Mouse (Mus musculus): Measurements from ENCODE around the gene Sfrp4.
"Not testable (repeated sequence)": the region's sequence is repeated elsewhere in the genome, so short reads cannot be mapped to it uniquely, and the experiment has no call there.

The Sfrp4 gene

DNA sequence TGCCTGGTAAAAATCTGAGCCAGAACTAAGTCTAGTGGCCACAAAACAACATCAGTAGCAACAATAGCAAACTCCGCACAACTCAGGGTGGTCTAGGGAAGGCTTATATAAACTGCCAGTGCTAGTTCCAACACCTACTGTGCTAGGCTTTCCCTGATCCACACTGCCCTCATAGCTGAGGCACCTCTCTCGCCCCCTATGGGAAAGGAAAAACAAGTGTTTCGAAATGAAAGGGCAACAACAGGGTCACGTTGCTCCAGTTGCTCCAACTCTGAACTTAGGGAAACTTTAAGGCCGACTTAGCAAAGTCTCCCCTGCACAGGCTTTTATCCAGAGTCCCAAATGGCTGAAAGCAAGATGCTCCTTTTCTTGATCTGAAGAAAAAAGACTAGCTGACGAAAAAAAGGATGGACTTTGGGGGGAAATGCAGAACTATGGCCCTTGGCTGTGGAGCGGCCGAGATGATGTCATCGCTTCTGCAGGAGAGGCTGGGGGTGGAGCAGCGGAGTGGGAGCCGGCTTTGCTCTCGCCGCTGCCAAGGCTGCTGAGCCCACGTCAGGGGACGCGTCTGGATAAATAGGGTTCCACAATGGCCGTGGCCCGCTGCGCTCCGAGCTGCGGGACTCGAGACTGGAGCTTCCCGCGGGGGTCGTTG is at the start of gene Sfrp4:
Gene Sfrp4 (plus strand): TSS at position 532 of the 655 bp plus-strand sequence.
- DNase-seq, result peak; percentile 42

DNA sequence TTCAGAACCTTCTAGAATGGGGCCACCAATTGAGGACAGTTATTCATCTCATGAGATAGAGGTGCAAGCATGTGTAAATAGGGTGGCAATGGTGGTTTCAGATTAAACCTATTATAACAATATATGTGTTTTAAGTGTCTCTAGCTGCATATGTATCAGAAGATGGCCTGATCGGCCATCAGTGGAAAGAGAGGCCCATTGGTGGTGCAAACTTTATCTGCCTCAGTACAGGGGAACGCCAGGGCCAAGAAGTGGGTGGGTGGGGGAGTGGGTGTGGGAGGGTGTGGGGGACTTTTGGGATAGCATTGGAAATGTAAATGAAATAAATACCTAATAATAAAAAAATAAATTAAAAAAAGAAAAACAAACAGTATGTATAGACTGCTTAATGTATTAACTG is 48.2 kb upstream of the Sfrp4 start:
- DNase-seq, result not testable (repeated sequence)

DNA sequence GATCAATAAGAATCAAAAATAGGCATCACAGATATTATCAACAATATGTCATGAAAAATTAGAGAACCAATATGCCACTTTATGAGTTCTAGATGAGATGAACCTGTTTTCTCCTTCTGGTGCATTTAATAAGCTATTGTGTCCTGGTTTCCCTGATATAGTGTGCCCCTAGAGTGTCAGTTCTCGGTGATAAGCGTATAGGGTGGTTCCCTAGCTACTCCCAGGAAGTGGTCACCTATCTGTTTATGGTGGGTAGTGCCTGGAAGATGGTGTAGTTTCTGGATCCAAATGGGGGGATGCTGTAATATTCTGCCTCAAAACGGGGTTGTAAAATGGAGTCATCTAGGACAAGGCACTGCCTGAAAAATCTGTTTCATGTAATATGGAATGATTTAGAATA is 47.0 kb upstream of the Sfrp4 start:
- no peak for DNase-seq

DNA sequence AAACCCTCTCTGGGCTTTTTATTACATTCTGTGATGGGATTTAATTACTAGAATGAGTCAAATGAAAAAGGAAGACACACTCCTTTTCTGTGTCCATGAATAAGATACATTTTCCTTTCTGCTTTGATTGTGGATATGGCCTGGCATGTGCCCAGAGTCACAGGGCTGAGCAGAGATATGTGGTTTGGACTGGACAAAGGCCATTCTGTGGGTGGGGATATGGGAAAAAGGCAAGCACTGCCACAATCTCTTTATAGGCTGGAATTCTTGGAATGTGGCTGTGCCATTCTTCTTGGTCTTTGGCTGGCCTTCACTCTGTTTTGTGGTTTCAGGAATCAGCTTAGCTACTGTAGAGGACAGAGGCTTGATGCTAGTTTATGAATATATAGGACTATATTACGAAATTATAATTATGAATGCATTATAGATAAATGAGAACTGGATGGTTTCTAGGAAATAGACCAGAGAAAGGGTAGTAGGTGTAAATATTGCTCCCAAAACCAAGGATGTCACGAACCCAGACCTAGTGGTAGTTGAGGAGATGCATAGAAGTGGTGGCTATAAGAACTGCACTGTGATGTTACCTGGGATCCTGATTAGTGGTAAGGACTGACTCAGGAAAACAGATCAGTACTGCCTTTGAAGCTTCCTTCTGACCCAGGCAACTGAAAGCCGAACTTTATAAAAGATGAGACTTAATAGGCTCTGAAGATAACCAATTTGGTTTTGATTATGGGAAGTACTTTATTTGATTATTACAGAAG is 31.7 kb upstream of the Sfrp4 start:
- no peak for DNase-seq

DNA sequence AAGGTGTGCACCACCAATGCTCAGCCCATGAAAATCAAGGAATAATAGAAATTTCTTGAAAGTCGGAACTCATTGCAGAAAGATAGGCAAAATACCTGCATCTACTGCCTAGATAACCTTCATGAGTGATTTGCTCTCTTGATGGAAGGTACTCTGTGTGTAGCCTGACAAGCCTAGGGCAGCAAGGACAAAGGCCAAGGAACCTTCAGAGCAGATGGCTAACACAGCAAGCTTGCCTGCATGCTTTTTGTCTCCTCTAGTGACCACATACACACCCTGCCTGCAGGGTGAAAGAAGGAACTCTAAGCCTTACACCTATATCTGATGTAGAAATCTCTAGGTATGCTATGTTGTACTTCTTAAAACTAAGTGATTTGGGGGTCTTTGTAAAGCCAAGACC is 27.8 kb upstream of the Sfrp4 start:
- no peak for DNase-seq

DNA sequence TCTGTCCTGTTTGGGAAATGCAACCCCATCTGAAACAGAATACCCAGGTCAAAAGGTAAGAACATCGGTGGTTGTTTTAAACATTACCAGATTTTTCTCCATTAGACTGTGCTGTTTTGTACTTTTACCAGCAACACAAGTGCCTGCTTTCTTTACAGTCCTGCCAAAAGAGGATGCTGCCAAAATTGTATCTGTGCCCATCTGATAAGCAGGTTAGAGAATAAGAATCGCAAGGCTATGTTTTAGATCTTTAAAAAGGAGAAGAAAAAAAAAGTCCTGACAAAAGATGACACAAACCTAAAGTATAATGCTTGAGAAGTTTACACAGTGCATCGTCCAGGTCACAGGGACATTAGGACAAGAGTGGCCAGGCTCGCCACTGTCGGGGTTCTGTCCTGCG is 23.7 kb upstream of the Sfrp4 start:
- DNase-seq, result no peak

DNA sequence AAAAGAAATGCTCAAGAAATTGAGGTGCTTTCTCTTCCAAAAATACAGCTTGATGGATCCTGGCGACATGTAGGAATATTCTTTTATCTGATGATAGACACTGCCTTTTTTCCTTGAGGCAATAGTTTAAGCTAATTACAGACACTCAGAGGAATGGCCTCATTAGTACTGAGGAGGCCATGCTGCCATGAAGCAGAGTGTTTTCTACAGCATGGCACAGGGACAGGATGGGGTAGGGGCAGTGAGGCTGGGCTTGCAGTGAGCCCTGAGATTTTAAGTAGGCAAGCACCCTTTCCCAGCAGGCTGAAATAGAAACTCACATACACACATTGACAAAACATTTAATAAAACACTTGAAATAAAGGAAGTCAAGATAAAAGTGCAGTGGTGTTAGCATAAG is 20.4 kb upstream of the Sfrp4 start:
- DNase-seq, result no peak

DNA sequence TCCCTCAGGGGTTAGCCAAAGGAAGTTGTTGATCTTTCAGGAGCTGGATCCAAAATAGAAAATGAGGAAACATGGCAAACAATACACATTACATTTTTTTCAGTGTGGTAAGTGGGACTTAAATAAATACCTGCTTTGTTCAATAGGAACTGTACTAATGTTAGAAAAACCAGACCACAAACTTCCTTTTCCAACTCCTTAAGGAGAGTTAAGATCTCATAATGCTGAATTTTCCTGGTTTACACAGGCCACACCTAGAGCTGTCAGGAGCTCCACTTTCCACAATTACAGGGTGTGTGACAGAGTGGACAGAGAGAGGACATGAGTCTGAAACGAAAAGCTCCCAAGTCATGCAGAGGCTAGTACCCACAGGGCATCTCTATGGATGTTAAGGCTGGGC is 19.2 kb upstream of the Sfrp4 start:
- DNase-seq, result no peak

DNA sequence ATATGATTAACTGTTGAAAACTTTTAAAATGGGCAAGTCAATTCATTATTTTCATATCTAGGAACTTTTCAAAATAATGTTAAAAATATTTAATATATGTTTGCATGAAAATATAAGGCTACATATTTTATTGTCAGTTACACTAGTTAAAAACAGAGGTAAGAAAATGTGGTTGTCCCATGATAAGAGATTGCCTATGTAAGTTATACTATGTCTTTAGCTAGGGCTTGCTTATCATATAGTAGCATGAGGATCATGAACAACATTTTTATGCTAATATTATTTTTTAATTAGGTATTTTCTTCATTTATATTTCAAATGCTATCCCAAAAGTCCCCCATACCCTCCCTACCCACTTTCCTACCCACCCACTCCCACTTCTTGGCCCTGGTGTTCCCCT is 18.0 kb upstream of the Sfrp4 start:
- DNase-seq, result no peak

DNA sequence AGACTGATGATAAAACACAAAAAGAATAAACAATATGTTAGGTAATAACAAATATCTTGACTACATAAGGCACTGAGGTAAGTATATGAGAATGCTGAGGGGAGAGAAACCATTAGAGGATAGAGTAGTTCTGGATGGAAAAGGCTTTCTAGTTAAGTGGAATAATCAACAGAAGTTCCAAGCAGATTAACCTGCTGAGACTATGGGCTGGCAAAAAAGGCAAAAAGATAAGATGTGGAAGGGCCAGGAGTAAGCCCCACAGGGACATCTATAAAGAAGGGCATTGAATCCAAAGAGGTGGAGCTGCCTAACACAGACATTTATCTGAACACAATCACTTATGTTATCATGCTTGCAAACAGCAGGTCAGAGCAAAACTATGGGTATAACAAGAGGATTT is 14.8 kb upstream of the Sfrp4 start:
- DNase-seq, result no peak

DNA sequence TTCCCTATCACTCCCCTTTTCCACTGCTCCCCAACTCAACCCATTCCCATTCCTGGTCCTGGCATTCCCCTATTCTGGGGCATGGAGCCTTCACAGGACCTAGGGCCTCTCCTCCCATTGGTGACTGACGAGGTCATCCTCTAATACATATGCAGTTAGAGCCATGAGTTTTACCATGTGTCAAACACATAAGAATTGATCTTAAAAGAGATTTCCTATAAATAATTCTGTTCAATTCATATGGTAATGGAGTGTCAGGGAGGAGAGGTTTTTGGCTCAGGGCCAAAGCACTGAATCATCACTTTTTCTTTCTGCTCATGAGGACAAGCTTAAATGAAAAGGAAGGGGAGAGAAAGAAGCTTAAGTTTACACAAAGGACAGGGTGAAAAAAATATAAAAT is 10.6 kb upstream of the Sfrp4 start:
- DNase-seq, result no peak

DNA sequence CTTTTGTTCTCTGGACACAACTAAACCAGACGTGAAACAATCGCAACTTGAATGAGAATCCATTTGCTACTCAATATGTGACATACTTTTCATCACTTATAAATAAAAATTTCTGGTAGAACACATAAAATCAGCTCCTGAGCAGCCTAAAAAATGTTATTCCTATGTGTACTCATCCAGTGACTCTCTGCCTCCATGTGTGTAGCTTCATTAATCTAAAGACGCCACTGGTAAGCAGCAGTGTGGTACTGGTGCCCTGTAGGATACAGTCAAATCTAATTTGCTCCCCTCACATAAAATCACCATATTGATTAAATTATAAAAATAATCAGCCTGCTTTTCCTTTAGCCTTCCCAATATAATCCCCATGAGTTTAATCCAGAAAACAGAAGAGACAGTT is 9.9 kb upstream of the Sfrp4 start:
- no peak for DNase-seq

DNA sequence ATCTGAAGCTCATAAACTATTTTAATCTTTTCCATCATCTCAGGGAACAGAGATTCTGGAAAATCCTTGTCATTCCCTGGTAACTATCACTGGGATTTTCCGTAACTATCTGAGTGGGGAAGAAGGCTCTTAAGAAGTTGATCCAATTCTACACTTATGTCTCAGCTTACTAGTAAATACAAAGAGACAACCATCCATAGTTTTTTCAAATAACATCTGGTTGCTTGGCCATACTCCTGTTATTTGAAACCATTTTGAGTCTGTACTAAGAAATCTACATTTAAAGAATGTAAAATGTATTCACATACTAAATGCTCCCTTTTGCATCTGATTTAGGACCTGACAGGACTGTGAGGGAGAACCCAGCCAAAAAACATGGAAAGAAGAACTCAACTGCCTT is 9.5 kb upstream of the Sfrp4 start:
- DNase-seq, result no peak

DNA sequence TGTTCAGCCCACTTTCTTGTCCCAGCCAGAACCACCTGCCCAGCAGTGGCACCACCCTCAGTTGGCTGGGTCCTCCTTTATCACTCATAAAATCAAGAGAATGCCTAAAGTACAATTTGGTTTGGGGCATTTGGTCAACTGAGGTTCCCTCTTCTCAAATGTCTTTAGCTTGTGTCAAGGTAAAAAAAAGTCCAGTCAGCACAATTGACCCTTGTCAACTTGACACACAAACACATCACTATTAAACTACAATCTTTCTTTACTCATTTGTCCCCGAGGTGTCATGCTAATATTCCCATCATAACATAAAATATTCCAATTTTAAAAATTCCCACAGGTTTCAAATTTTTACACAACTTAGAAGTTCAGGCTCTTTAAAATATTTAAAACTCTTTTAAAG is 8.6 kb upstream of the Sfrp4 start:
- no peak for DNase-seq

DNA sequence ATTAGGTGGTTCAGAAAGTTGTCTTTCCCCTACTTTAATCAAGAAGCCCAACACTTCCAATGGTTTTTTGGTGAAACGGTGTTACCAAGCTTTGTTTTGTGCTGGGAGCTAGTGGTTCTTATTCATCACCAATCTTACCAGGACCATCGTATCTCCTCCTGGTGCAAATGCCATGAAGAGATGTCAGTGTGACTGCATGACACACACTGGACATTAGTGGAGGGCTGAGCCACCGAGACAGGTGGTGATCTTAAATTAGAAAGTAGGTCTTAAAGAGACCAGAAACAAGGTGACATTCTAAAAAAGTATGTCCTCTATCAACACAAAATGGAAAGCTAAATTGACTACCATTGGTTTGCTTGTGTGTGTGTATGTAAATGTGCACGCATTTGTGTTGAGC is 4.8 kb upstream of the Sfrp4 start:
- DNase-seq, result no peak

DNA sequence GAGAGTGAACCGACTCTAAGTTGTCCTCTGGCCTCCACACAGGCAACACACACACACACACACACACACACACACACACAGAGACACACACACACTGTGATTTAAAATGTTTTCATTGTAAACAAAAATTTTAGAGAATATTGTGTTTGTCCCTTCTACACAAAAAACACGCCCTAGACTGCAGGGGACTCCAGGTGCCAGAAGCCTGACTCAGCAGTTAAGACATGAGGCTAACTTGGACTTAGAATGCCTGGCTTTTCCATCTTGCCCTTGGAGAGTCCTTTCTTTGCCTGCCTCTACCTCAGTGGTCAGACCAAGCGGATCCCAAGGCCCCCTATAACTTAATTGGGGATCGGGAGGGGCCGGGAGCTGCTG is 4.1 kb upstream of the Sfrp4 start:
- DNase-seq, result no peak

DNA sequence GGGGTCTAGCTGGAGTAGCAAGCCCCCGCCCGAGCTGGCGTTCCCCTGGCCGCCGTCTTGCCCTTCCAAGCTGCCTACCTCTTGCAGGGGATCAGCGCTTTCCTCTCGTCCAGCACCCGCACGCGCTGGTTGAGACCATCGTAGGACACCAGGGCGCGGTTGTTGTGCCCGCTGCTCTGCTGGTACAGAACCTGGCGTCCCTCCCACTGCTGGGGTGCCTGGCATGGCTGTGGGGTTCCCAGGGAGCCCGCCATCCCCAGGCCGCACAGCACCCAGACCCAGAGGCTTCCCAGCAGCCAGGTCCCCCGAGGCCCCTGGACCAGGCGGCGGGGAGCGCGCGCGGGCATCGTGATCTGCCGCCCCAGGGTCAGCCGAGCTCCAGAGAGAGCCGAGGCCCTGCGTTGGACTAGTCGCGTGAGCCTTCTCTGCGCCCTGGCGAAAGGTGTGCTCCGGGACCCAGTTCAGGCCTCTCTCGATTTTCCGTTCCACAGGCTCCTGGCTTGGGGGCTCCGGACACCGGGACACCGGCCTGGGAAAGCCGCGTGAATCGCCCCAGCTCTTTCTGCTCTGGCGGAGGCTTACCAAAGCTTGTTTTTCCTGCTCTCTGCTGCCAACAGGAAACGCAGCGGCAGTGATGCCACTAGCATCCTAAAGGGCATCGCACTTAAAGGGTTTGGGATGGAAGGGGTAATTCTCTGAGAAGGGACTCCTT is 3.5 kb upstream of the Sfrp4 start, which contains the start of gene Epdr1:
Gene Epdr1 (minus strand): TSS at position 712 of the 712 bp plus-strand sequence.
- DNase-seq, result peak; percentile 71

DNA sequence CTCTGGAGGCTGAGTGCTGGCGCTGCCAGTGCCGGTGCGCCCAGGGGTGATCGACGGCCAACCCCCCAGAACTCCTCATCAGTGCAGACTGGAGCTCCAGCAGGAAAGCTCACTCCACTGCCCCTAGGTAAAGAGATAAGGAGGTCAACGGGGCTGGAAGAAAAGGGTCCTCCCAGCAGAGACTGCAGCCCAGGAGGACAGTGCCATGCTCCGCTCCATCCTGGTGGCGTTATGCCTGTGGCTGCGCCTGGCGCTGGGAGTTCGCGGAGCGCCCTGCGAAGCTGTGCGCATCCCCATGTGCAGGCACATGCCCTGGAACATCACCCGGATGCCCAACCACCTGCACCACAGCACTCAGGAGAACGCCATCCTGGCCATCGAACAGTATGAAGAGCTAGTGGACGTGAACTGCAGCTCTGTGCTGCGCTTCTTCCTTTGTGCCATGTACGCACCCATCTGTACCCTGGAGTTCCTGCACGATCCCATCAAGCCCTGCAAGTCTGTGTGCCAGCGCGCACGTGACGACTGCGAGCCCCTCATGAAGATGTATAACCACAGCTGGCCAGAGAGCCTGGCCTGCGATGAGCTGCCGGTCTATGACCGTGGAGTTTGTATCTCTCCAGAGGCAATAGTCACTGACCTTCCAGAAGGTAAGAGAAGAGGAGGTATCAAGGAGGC is 463 bp downstream of the Sfrp4 start:
- peak; percentile 17 for DNase-seq

DNA sequence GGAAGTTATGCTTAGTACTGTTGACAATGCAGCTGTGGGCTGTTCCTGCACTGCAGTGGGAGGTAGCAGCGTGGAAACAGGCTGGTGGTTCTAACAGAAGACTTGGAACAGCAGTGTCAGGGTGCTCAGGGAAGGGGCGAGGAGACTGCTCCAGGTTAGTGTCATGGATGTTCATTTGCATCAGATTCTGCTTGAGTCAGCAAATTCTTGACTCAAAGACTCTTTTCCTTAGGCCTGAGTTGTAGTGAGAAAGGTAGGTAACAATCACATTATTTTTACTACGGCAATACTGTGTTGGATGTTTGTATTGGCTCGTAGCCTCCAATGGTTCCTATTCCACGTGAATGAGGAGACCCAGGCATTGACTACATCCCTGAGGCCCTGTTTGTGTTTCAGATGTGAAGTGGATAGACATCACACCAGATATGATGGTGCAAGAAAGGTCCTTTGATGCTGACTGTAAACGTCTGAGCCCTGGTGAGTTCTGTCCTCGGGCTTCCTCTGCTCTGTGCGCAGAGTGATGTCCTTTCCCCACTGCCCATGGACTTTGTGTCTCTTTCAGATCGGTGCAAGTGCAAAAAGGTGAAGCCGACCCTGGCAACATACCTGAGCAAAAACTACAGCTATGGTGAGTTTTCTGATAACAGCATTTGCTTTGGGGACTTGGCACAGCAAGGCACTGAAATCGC is 1.9 kb downstream of the Sfrp4 start:
- DNase-seq, result no peak

DNA sequence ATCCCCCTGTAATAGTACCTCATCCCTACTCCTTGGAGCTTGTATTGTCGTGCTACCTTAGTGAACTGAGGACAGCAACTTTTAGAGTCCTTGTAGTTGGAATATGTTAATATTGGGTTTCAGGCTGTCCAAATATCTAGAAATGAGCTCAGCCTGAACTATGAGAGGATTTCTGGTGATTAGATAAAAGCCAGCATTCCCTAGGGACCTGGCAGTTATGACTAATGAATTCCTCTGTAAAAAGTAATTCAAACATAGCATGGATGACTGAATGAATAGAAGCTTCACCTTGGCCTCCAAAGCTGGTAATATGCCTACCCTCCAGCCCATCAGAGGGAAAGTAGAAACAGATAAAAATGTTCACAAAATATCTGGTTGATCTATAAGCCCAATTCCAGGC is 3.6 kb downstream of the Sfrp4 start:
- no peak for DNase-seq

DNA sequence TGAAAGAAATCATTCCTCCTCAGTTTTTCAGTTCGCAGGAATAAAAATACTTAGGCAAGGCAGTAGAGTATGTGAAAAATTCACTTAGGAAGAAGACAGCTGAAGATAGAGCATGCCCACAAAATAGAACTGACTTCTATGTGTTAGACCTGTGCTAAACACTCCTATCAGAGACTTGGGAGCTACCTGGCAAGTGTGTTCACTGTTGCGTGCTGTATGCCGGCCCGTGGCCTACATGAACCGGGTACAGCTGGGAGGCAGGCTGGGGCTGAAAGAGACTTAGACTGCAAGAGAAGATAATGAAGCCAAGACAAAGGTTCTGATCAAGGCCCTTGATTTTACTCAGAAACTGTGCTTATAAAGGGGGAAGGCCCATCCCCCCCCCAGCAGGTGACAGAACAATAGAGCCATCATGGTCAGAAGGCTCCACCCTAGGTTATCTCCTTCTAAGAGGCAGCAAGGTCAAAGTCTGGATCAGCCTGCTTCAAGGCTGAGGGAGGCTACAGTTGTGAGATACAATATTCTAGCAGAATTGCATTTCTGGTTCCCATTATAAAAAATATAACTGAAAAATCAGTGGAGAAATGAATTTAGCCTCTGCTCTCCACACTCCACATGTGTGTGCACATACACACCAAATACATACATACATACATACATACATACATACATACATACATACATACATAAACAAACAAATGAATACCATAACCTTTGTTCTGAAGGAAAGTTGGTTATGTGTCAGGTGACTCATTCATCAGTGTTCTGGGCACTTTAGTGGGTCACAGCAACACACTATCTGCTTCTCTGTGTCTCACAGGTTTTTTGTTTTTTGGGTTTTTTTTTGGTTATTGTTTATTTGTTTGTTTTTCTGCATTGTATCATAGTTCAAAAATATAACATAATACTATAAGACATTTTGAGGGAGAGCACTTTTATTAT is 8.1 kb downstream of the Sfrp4 start:
- DNase-seq, result no peak

DNA sequence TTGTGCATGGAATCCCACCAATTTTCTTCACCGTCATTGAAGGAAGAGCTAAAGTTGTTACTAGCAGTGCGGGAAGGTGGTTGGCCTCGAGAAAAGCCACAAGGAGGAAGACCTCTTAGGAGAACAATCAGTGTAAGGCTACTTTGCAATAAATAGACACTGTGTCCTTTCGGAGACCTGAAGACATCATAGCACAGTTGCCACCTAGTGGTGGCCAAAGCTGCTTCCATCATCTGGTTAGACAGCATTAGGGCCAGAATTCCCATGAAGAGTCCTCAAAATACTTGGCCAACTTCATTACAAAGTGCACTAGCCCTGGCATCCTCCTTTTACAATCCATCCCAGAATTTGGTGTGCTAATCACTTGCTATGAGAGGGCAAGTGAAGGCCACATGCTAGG is 13.2 kb downstream of the Sfrp4 start:
- DNase-seq, result no peak

Measured in right cerebral cortex, postnatal 4 days (tissue).